Mouse (Mus musculus) 3T3-L1 (cell line): ENCODE data around the gene Thap7.

Experiments
- DNase-seq: peaks from one replicate; pipeline ENCODE4 v3.0.0-alpha.2; 2015; ENCODE audit warnings: low read depth, low spot score

The Thap7 gene

GRCm38 (mm10) chr16:17532271-17532670 lies 1.3 kb upstream of the Thap7 start:
- DNase-seq = peak; percentile 77

- peak; percentile 39 for DNase-seq
Measured at GRCm38 (mm10) chr16:17529981-17530586, 852 bp downstream of the Thap7 start.

- DNase-seq = no peak
Measured at GRCm38 (mm10) chr16:17528276-17528675, 2.7 kb downstream of the Thap7 start.

- DNase-seq = no peak
Measured at GRCm38 (mm10) chr16:17527606-17528005, 3.3 kb downstream of the Thap7 start.

- DNase-seq = no peak
Measured at GRCm38 (mm10) chr16:17526223-17526622, 4.7 kb downstream of the Thap7 start.

GRCm38 (mm10) chr16:17525524-17525923 lies 5.4 kb downstream of the Thap7 start:
- DNase-seq = no peak

- DNase-seq = no peak
Measured at GRCm38 (mm10) chr16:17524156-17524555, 6.8 kb downstream of the Thap7 start.

- DNase-seq = no peak
Measured at GRCm38 (mm10) chr16:17518910-17519309, 12.0 kb downstream of the Thap7 start.

GRCm38 (mm10) chr16:17511431-17511830 lies 19.5 kb downstream of the Thap7 start:
- DNase-seq = no peak

GRCm38 (mm10) chr16:17510686-17511085 lies 20.2 kb downstream of the Thap7 start:
- DNase-seq = no peak

- peak; percentile 66 for DNase-seq
Measured at GRCm38 (mm10) chr16:17510143-17510542, 20.8 kb downstream of the Thap7 start.

GRCm38 (mm10) chr16:17509240-17509597 lies 21.7 kb downstream of the Thap7 start:
- peak; percentile 71 for DNase-seq

GRCm38 (mm10) chr16:17508546-17509239 lies 22.2 kb downstream of the Thap7 start, which contains the start of gene Lztr1:
Gene Lztr1 (plus strand): TSS chr16:17508688.
- DNase-seq = peak; percentile 94

GRCm38 (mm10) chr16:17508031-17508430 lies 22.9 kb downstream of the Thap7 start:
- DNase-seq = peak; percentile 51

GRCm38 (mm10) chr16:17507018-17507552 lies 23.9 kb downstream of the Thap7 start:
- no peak for DNase-seq

- DNase-seq = no peak
Measured at GRCm38 (mm10) chr16:17502681-17503080, 28.3 kb downstream of the Thap7 start.

- DNase-seq = no peak
Measured at GRCm38 (mm10) chr16:17499249-17499883, 31.6 kb downstream of the Thap7 start.

GRCm38 (mm10) chr16:17496499-17497305 lies 34.2 kb downstream of the Thap7 start:
- peak; percentile 41 for DNase-seq

GRCm38 (mm10) chr16:17491896-17492561 lies 38.9 kb downstream of the Thap7 start:
- no peak for DNase-seq

GRCm38 (mm10) chr16:17491154-17491553 lies 39.8 kb downstream of the Thap7 start:
- DNase-seq = no peak

GRCm38 (mm10) chr16:17489469-17490111 lies 41.3 kb downstream of the Thap7 start, which contains the start of gene Aifm3:
Gene Aifm3 (plus strand): TSS chr16:17489611.
- no peak for DNase-seq
